Mouse (Mus musculus) large intestine, adult 2 months (tissue): ENCODE data around the gene Cog5. TPM values are rescaled to one million over a fixed set of nuclear protein-coding genes. Genes with fewer than 3 reads are reported as not detected.

ENCODE experiments used
- DNase-seq: peaks from one replicate; pipeline ENCODE4 v3.0.0-alpha.2; 2012; ENCODE audit warnings: low read depth, low spot score
- WGBS: fragments of 180-500 bp; shearing (Covaris S2); methylation state at CpG from one replicate; pipeline ENCODE4 v1.1.7; 2018; 5-methylcytosine and 5-hydroxymethylcytosine counted together
- polyA plus RNA-seq: library from polyadenylated mRNA; depleted of rRNA; stranded (reverse); fragments of >200 nt; gene quantifications from 2 replicates; pipeline ENCODE4 v1.2.3, GENCODE M21; 2012; rRNA removed

The Cog5 gene
- polyA plus RNA-seq, 1 experiment = 10.6 TPM

GRCm38 (mm10) chr12:31964074-31964473 is 309.4 kb downstream of the Cog5 start:
- WGBS = 86% methylated on average over 6 of the region's 6 CpGs
- no peak for DNase-seq

- DNase-seq = no peak
- WGBS = 80% methylated on average over 12 of the region's 12 CpGs
Measured at GRCm38 (mm10) chr12:31965517-31966212, 311.0 kb downstream of the Cog5 start.

- 82% methylated on average over 4 of the region's 4 CpGs for WGBS
- DNase-seq = no peak
Measured at GRCm38 (mm10) chr12:31966405-31966804, 311.7 kb downstream of the Cog5 start.

DNA sequence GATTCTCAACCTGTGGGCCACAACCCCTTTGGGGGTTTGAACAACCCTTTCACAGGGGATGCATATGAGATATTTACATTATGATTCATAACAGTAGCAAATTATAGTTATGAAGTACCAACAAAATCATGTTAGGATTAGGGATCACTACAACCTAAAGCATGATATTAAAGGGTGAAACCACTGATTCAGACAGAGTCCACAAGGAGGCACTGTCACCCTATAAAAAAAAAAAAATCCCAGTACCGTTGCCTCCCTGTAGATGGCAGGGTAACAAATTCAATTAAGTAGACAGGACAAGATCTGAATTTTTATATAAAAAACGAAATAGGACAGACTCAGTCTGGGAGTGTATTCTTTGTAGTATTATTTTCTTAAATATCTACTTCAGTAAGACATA is 312.9 kb downstream of the Cog5 start:
- no peak for DNase-seq
- WGBS = 2% methylated on average over 2 of the region's 2 CpGs

GRCm38 (mm10) chr12:31969111-31969510 is 314.4 kb downstream of the Cog5 start:
- 33% methylated on average over 1 of the region's 1 CpGs for WGBS
- DNase-seq = no peak

GRCm38 (mm10) chr12:31971547-31971946 is 316.9 kb downstream of the Cog5 start:
- DNase-seq = no peak
- WGBS = 84% methylated on average over 8 of the region's 8 CpGs

DNA sequence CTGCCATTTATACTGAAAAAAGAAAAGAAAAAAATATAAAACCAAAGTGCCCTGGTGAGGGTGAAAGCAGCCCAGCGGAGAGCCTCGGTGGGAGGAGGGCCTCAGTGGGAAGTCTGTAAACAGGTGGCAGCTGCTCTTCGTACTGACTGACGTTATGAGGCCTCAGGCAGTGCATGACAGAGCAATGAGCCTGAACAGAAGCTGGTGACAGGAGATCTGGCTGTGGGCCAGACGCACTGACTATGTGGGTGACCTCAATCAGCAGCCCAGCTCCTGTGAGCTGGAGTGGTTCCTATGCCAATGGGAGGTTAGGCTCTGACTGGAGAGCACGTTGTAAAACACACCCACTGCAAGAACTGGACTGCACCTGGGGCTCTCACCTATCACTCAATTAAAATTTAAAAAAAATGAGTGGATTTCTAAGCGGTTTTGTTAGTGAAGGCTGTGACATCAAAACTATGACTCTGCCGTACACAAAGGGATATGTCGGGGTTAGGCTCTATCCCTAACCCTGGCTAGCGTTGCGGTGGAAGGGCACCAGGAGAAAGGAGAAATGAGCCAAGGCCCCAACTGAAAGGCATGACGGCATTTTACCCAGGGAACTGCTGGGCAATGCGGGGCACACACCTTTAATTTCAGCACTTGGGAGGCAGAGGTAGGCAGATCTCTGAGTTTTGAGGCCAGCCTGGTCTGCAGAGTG is 319.0 kb downstream of the Cog5 start:
- DNase-seq = peak; percentile 81

GRCm38 (mm10) chr12:31976544-31976943 is 321.9 kb downstream of the Cog5 start:
- 45% methylated on average over 7 of the region's 7 CpGs for WGBS
- DNase-seq = peak; percentile 24

More for the DNA sequence above, 319.0 kb downstream of the Cog5 start:
- WGBS = 19% methylated on average over 13 of the region's 13 CpGs

- 74% methylated on average over 12 of the region's 12 CpGs for WGBS
- no peak for DNase-seq
Measured at GRCm38 (mm10) chr12:31977613-31978195, 323.0 kb downstream of the Cog5 start.

- WGBS = 83% methylated on average over 7 of the region's 7 CpGs
- no peak for DNase-seq
Measured at GRCm38 (mm10) chr12:31983238-31983637, 328.6 kb downstream of the Cog5 start.

- 83% methylated on average over 6 of the region's 6 CpGs for WGBS
- no peak for DNase-seq
Measured at GRCm38 (mm10) chr12:31983769-31984168, 329.1 kb downstream of the Cog5 start.

- no peak for DNase-seq
- WGBS = 66% methylated on average over 2 of the region's 2 CpGs
Measured at GRCm38 (mm10) chr12:31984206-31984605, 329.5 kb downstream of the Cog5 start.

GRCm38 (mm10) chr12:31984664-31985063 is 330.0 kb downstream of the Cog5 start:
- no peak for DNase-seq
- WGBS = 69% methylated on average over 12 of the region's 12 CpGs

DNA sequence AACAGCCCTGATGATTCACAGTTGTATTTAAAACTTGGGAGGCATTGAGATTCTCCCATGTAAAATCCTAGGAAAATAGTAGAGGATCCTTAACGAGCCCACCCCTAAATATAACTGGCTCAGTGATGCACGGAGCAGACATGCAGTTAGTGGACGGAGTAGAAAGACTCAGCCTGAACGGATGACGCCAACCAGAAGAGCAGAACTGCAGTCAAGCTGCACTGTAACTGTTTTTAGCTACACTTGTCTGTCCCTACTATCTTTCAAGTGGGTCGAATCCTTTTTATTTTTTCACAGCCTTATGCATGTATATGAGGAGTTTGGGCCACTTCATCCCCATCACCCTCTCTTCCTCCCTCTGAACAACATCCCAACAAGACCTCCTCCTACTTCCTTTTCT is 331.1 kb downstream of the Cog5 start:
- DNase-seq = no peak
- WGBS = 95% methylated on average over 6 of the region's 6 CpGs

- DNase-seq = no peak
- 86% methylated on average over 2 of the region's 2 CpGs for WGBS
Measured at GRCm38 (mm10) chr12:31986463-31986862, 331.8 kb downstream of the Cog5 start.

Other genes starting within 250 kb of the Cog5 start
- gene Cbll1, start 155.3 kb upstream of the Cog5 start, polyA plus RNA-seq = 4.0 and 6.1 TPM in 2 replicates
- gene Slc26a4, start 94.9 kb upstream of the Cog5 start, polyA plus RNA-seq = 0.31 and 0.49 TPM in 2 replicates
- gene Bcap29, start 20.2 kb upstream of the Cog5 start, polyA plus RNA-seq = 2.4 and 2.9 TPM in 2 replicates
- 2.0 TPM in 2 replicates for gene Dus4l, start within 50 bp of the Cog5 start, polyA plus RNA-seq
- gene Gpr22, start 59.1 kb downstream of the Cog5 start, polyA plus RNA-seq = 0.31 and 0.40 TPM in 2 replicates